Mouse (Mus musculus): ENCODE measurements around the gene Gng13. TPM values are rescaled to one million over a fixed set of nuclear protein-coding genes. Genes with fewer than 3 reads are reported as not detected.

Gng13 gene
- polyA plus RNA-seq, 1 experiment from 2014 or later: 0.99 TPM

DNA sequence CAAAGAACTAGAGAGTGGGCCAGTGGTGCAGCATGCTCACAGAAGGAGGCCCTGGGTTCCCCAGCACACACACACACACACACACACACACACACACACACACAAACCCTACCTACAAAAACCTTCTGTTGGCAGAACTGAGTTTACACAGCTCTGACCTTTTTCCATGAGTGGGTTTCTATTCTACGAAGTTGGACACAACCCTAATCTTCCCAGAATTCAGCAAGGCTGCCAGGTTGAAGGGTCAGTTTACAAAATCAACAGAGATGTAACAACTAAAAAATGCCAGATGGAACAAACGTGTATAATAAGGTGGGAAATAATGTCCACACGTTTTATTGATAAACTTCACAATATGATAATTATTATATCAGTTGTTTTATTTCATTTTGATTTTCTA lies 40.7 kb downstream of the Gng13 start:
- Histone ChIP-seq H3K9me3 (replicated peaks) (no peaks in the 10 kb centered on the region), H3K4me1 (peaks cover 18% of the 10 kb centered on the region; the same call in 1 of the 2 replicates), H3K27ac (no peak overlapping the region), H3K27me3 (no peaks in the 10 kb centered on the region), H3K4me2 (no peak overlapping the region), H3K9ac (no peak overlapping the region), H3K4me3 (replicated peaks) (no peak overlapping the region), H3K36me3 (no peaks in the 10 kb centered on the region)
- WGBS: 49% methylated on average over 3 of the region's 3 CpGs
- no peak for ATAC-seq (replicated peaks; ENCODE audit: low FRiP score)

DNA sequence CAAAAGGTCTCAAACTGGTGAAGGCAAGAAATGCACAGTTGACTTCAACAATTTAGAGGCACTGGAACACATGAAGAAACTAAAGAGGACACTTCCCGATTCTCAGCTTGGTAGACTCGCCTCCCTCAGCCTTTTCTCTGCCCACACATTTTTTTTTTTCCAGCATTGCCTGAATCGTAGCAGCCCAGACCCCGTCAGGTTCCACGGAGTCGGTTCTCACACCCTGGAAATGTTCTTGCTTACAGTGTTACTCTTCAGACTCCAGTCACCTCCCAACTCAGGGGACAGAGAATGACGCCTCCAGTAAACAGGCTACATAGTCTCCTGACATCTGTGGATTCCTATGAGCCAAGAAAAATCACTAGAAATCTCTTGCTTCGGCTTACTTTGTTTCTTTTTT lies 43.2 kb downstream of the Gng13 start:
- H3K36me3 ChIP-seq: no peaks in the 10 kb centered on the region
- ATAC-seq (replicated peaks; ENCODE audit: low FRiP score): no peak
- H3K27me3 ChIP-seq: no peaks in the 10 kb centered on the region
- no peaks in the 10 kb centered on the region for H3K9me3 ChIP-seq (replicated peaks)
- no peak overlapping the region for H3K4me2 ChIP-seq
- H3K9ac ChIP-seq: no peak overlapping the region
- H3K4me3 ChIP-seq (replicated peaks): no peak overlapping the region
- no peak overlapping the region for H3K27ac ChIP-seq
- WGBS: 76% methylated on average over 8 of the region's 8 CpGs
- peaks cover 17% of the 10 kb centered on the region; the same call in 1 of the 2 replicates for H3K4me1 ChIP-seq

DNA sequence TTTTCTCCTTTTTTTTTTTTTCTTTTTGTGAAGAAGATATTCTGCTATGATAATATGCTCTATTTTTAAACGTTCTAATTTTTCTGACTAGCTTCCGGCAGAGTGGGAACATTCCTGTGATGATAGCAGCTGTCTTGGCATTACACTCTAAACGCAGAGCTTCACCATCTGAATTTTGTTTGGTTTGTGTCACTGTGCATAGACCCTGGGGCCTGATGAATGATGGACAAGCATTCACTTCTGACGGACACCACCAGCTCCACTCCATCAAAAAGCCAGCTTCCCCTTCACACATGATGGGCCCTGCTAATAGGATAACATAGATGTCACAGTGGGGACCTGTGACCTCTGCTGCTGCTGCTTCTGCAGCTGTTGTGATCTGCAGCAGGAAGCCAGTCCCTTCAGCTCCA lies 44.6 kb downstream of the Gng13 start:
- no peak for ATAC-seq (replicated peaks; ENCODE audit: low FRiP score)
- Histone ChIP-seq H3K4me2 (no peak overlapping the region), H3K27ac (no peak overlapping the region), H3K9ac (no peak overlapping the region), H3K27me3 (peaks cover 5% of the 10 kb centered on the region; the same call in 1 of the 2 replicates), H3K4me1 (peaks cover 4% of the 10 kb centered on the region; the same call in 1 of the 2 replicates), H3K9me3 (replicated peaks) (no peaks in the 10 kb centered on the region), H3K36me3 (no peaks in the 10 kb centered on the region), H3K4me3 (replicated peaks) (no peak overlapping the region)
- 67% methylated on average over 4 of the region's 4 CpGs for WGBS

DNA sequence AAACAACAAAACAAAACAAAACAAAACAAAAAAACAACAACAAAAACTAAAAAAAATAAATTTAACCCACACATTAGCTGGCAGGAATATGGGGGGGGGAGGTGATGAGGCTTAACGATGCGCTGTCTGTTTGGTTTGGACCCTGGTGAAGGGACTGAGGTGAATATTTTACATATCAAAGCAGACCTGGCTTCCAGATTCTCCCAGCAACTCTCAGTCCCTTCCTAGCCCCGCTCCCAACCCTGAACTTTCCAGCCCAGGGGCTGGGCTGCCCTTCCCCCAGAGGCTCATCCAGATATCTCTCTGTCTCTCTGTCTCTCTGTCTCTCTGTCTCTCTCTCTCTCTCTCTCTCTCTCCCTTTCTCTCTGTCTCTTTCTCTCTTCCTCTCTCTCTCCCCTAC lies 45.6 kb downstream of the Gng13 start:
- H3K36me3 ChIP-seq: no peaks in the 10 kb centered on the region
- H3K4me3 ChIP-seq (replicated peaks): no peak overlapping the region
- WGBS: 33% methylated on average over 3 of the region's 3 CpGs
- peaks cover 7% of the 10 kb centered on the region; the same call in 1 of the 2 replicates for H3K27me3 ChIP-seq
- H3K9me3 ChIP-seq (replicated peaks): no peaks in the 10 kb centered on the region
- H3K27ac ChIP-seq: no peak overlapping the region
- ATAC-seq (replicated peaks; ENCODE audit: low FRiP score): no peak
- no peak overlapping the region for H3K9ac ChIP-seq
- no peak overlapping the region for H3K4me2 ChIP-seq
- H3K4me1 ChIP-seq: no peaks in the 10 kb centered on the region

DNA sequence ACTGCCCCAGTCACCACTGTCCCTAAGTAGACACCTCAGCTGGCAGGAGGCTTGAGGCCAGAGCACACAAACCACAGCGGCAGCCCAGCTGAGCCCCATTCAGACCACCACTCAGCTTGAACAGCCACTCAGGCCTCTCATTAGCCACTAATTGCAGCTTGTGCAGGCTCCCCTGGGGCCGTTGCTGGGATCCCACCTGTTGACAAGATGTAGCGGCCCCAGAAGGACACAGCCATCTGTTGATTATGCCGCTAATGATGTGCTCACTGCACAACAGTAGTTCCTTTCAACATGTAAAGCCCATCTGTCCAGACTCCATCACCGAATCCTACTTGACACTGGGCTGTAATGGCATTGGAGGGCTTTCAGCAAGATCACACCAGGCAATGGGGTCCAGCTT lies 48.9 kb downstream of the Gng13 start:
- no peaks in the 10 kb centered on the region for H3K4me1 ChIP-seq
- no peaks in the 10 kb centered on the region for H3K36me3 ChIP-seq
- no peak for ATAC-seq (replicated peaks; ENCODE audit: low FRiP score)
- H3K4me2 ChIP-seq: no peak overlapping the region
- H3K9me3 ChIP-seq (replicated peaks): no peaks in the 10 kb centered on the region
- peaks cover 11% of the 10 kb centered on the region; the same call in 1 of the 2 replicates for H3K27me3 ChIP-seq
- 55% methylated on average over 5 of the region's 5 CpGs for WGBS
- no peak overlapping the region for H3K27ac ChIP-seq
- H3K9ac ChIP-seq: no peak overlapping the region
- H3K4me3 ChIP-seq (replicated peaks): no peak overlapping the region

Small RNAs within 50 kb of the gene (microRNA-seq; reads per million reads assigned to microRNA genes)
- not detected for gene Gm25083

Other genes with a start within 250 kb of the Gng13 start
- gene Sstr5, start 219.9 kb upstream of the Gng13 start, polyA plus RNA-seq (2015; fragmentation: Nextera tagmentation; extraction: Ambion mirVana): not detected in 2 replicates
- gene Sox8, start 146.5 kb upstream of the Gng13 start, polyA plus RNA-seq (2015; fragmentation: Nextera tagmentation; extraction: Ambion mirVana): 5.1 and 5.9 TPM in 2 replicates
- gene Lmf1, start 138.1 kb upstream of the Gng13 start, polyA plus RNA-seq (2015; fragmentation: Nextera tagmentation; extraction: Ambion mirVana): 30.9 and 32.1 TPM in 2 replicates
- 31.0 and 38.4 TPM in 2 replicates for gene Chtf18, start 10.2 kb downstream of the Gng13 start, polyA plus RNA-seq (2015; fragmentation: Nextera tagmentation; extraction: Ambion mirVana)
- gene Rpusd1, start 10.5 kb downstream of the Gng13 start, polyA plus RNA-seq (2015; fragmentation: Nextera tagmentation; extraction: Ambion mirVana): 19.3 and 20.7 TPM in 2 replicates
- 0.08 TPM in 1 of 2 replicates, not detected in the other for gene Mslnl, start 18.9 kb downstream of the Gng13 start, polyA plus RNA-seq (2015; fragmentation: Nextera tagmentation; extraction: Ambion mirVana)
- gene Msln, start 37.2 kb downstream of the Gng13 start, polyA plus RNA-seq (2015; fragmentation: Nextera tagmentation; extraction: Ambion mirVana): 5.6 and 6.3 TPM in 2 replicates
- 30.6 and 31.8 TPM in 2 replicates for gene Narfl, start 56.6 kb downstream of the Gng13 start, polyA plus RNA-seq (2015; fragmentation: Nextera tagmentation; extraction: Ambion mirVana)
- gene Haghl, start 68.5 kb downstream of the Gng13 start, polyA plus RNA-seq (2015; fragmentation: Nextera tagmentation; extraction: Ambion mirVana): 63.0 and 74.8 TPM in 2 replicates
- 0.23 and 0.29 TPM in 2 replicates for gene Ccdc78, start 69.4 kb downstream of the Gng13 start, polyA plus RNA-seq (2015; fragmentation: Nextera tagmentation; extraction: Ambion mirVana)
- gene Fam173a, start 75.7 kb downstream of the Gng13 start, polyA plus RNA-seq (2015; fragmentation: Nextera tagmentation; extraction: Ambion mirVana): 91.7 and 101 TPM in 2 replicates
- gene AC134908.4, start 78.5 kb downstream of the Gng13 start, polyA plus RNA-seq (2015; fragmentation: Nextera tagmentation; extraction: Ambion mirVana): not detected in 2 replicates
- gene Metrn, start 80.0 kb downstream of the Gng13 start, polyA plus RNA-seq (2015; fragmentation: Nextera tagmentation; extraction: Ambion mirVana): 53.5 and 58.5 TPM in 2 replicates
- gene Fbxl16, start 91.9 kb downstream of the Gng13 start, polyA plus RNA-seq (2015; fragmentation: Nextera tagmentation; extraction: Ambion mirVana): 1.5 and 2.2 TPM in 2 replicates
- gene Wdr24, start 106.5 kb downstream of the Gng13 start, polyA plus RNA-seq (2015; fragmentation: Nextera tagmentation; extraction: Ambion mirVana): 28.1 and 31.8 TPM in 2 replicates
- 56.2 and 61.4 TPM in 2 replicates for gene Jmjd8, start 111.7 kb downstream of the Gng13 start, polyA plus RNA-seq (2015; fragmentation: Nextera tagmentation; extraction: Ambion mirVana)
- gene Stub1, start 116.2 kb downstream of the Gng13 start, polyA plus RNA-seq (2015; fragmentation: Nextera tagmentation; extraction: Ambion mirVana): 336 and 362 TPM in 2 replicates
- gene Rhbdl1, start 120.1 kb downstream of the Gng13 start, polyA plus RNA-seq (2015; fragmentation: Nextera tagmentation; extraction: Ambion mirVana): 2.8 and 3.8 TPM in 2 replicates
- 1.8 and 3.0 TPM in 2 replicates for gene Gm20683, start 124.6 kb downstream of the Gng13 start, polyA plus RNA-seq (2015; fragmentation: Nextera tagmentation; extraction: Ambion mirVana)
- gene Rhot2, start 127.7 kb downstream of the Gng13 start, polyA plus RNA-seq (2015; fragmentation: Nextera tagmentation; extraction: Ambion mirVana): 26.8 and 29.0 TPM in 2 replicates
- gene Wdr90, start 144.3 kb downstream of the Gng13 start, polyA plus RNA-seq (2015; fragmentation: Nextera tagmentation; extraction: Ambion mirVana): 31.2 and 35.6 TPM in 2 replicates
- 54.9 and 55.1 TPM in 2 replicates for gene Mcrip2, start 151.6 kb downstream of the Gng13 start, polyA plus RNA-seq (2015; fragmentation: Nextera tagmentation; extraction: Ambion mirVana)
- 78.7 and 81.5 TPM in 2 replicates for gene Mettl26, start 157.9 kb downstream of the Gng13 start, polyA plus RNA-seq (2015; fragmentation: Nextera tagmentation; extraction: Ambion mirVana)
- gene Wfikkn1, start 163.7 kb downstream of the Gng13 start, polyA plus RNA-seq (2015; fragmentation: Nextera tagmentation; extraction: Ambion mirVana): 0.49 and 0.56 TPM in 2 replicates
- gene Rab40c, start 202.6 kb downstream of the Gng13 start, polyA plus RNA-seq (2015; fragmentation: Nextera tagmentation; extraction: Ambion mirVana): 27.8 and 30.9 TPM in 2 replicates
- gene Pigq, start 227.8 kb downstream of the Gng13 start, polyA plus RNA-seq (2015; fragmentation: Nextera tagmentation; extraction: Ambion mirVana): 72.2 and 76.4 TPM in 2 replicates
- 1.5 TPM in 2 replicates for gene Nhlrc4, start 227.8 kb downstream of the Gng13 start, polyA plus RNA-seq (2015; fragmentation: Nextera tagmentation; extraction: Ambion mirVana)
- 5.4 and 5.7 TPM in 2 replicates for gene A930017K11Rik, start 235.4 kb downstream of the Gng13 start, polyA plus RNA-seq (2015; fragmentation: Nextera tagmentation; extraction: Ambion mirVana)